Mouse (Mus musculus) lung, adult 2 months (tissue): ENCODE measurements at regions not wholly inside any gene's neighbourhood (a gene's known extent, or its start where the extent isn't known, plus 50 kb on each side); places are given as distances from the start of the nearest gene placed in this dataset.

Experiments
- CTCF ChIP-seq: fragments of 200-500 bp; IDR thresholded peaks from 2 replicates; pipeline ENCODE4 v1.5.1; 2011; ENCODE audit warnings: mild to moderate bottlenecking, low read length, control low read depth; ENCODE audit not compliant: insufficient read depth
- POLR2A ChIP-seq: fragments of 200-500 bp; IDR thresholded peaks from 2 replicates; pipeline ENCODE4 v1.6.1; 2011; ENCODE audit warnings: low read depth, mild to moderate bottlenecking, control low read depth, low read length, borderline replicate concordance; ENCODE audit errors: extremely low read depth

- TF ChIP-seq CTCF (no peak), POLR2A (no peak)
Observed at GRCm38 (mm10) chr8:96128329-96128728, 240.0 kb upstream of the Got2 start.
